Mouse (Mus musculus) olfactory bulb, adult 2 months (tissue): ENCODE measurements around the gene Anapc15. TPM values are rescaled to one million over a fixed set of nuclear protein-coding genes. Genes with fewer than 3 reads are reported as not detected.
A peak's percentile ranks its signal among the peaks of the same experiment; 100 is the strongest.

Experiments used
- H3K27ac ChIP-seq: fragments of 200-500 bp; 2 replicates; pipeline ENCODE4 v1.5.1; 2012; ENCODE audit warnings: low read depth, low read length; ENCODE audit not compliant: insufficient read depth
- H3K4me1 ChIP-seq: fragments of 200-500 bp; 2 replicates; pipeline ENCODE4 v1.6.1; 2012; ENCODE audit warnings: low read length; ENCODE audit not compliant: control insufficient read depth, insufficient read depth
- H3K4me3 ChIP-seq: fragments of 200-500 bp; 2 replicates; pipeline ENCODE4 v1.5.1; 2012; ENCODE audit warnings: mild to moderate bottlenecking, low read depth, low read length, moderate library complexity; ENCODE audit not compliant: insufficient read depth
- CTCF ChIP-seq: fragments of 200-500 bp; IDR thresholded peaks from 2 replicates; pipeline ENCODE4 v1.5.1; 2012; ENCODE audit warnings: low read depth, mild to moderate bottlenecking, low read length, moderate library complexity; ENCODE audit not compliant: insufficient read depth
- POLR2A ChIP-seq: fragments of 200-500 bp; IDR thresholded peaks from 2 replicates; pipeline ENCODE4 v1.6.1; 2012; ENCODE audit warnings: mild to moderate bottlenecking, low read depth, low read length, moderate library complexity; ENCODE audit not compliant: insufficient read depth
- WGBS: fragments of 180-500 bp; shearing (Covaris S2); methylation state at CpG from one replicate; pipeline ENCODE4 v1.1.7; 2018; 5-methylcytosine and 5-hydroxymethylcytosine counted together
- polyA plus RNA-seq: library from polyadenylated mRNA; stranded (reverse); fragments of >200 nt; gene quantifications from 2 replicates; pipeline ENCODE4 v1.2.4, GENCODE M21; 2012; ENCODE audit warnings: low replicate concordance; ENCODE audit not compliant: missing spikeins, insufficient read depth, insufficient read length

Gene Anapc15
- polyA plus RNA-seq, 1 experiment = not detected

- H3K4me1 ChIP-seq = peaks cover 8% of the 10 kb centered on the region; the same call in 1 of the 2 replicates
- 96% methylated on average over 4 of the region's 4 CpGs for WGBS
- H3K27ac ChIP-seq = no peak overlapping the region
- H3K4me3 ChIP-seq = no peak overlapping the region
- TF ChIP-seq CTCF = no peak
- no peak for TF ChIP-seq POLR2A
Observed at GRCm38 (mm10) chr7:101832372-101832771, 31.1 kb upstream of the Anapc15 start.

- WGBS = 85% methylated on average over 5 of the region's 5 CpGs
- Histone ChIP-seq H3K27ac (no peak overlapping the region), H3K4me1 (peaks cover 10% of the 10 kb centered on the region; the same call in 1 of the 2 replicates), H3K4me3 (no peak overlapping the region)
- TF ChIP-seq POLR2A = no peak
- TF ChIP-seq CTCF = no peak
Observed at GRCm38 (mm10) chr7:101833352-101833751, 30.2 kb upstream of the Anapc15 start.

DNA sequence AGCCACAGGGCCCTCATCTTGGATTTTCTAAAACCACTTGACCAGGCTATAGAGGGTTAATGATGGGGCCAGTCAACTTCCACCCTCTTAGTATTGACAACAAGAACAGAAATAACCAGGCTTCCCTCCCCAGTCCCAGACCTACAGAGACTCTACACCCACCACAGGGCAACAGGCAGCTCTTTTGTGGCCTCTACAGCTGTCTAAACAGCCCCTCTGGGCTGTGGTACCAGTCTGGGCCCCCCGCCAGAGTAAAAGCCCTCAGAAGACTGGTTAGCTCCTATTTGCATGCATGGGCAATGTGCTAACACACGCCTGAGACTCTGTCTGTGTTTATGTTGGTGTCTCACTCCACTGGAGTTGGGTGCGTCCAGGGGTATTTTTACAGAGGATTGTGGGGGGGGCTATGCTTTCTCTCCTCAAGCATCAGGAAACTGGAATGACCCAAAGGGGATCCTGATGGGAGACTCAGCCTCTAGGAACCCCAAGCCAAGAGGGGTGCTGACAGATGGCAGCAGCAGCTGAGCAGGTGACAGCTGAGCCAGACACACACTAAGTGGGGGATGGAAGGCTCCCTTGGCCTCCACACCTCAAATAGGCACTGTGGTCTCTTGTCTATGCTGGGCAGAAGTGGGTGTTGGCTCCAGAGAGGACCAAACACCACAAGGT is 29.5 kb upstream of the Anapc15 start:
- WGBS = 67% methylated on average over 3 of the region's 3 CpGs
- H3K4me3 ChIP-seq = no peak overlapping the region
- TF ChIP-seq POLR2A = no peak
- H3K27ac ChIP-seq = no peak overlapping the region
- peaks cover 12% of the 10 kb centered on the region for H3K4me1 ChIP-seq

- Histone ChIP-seq H3K4me1 (peaks cover 12% of the 10 kb centered on the region), H3K27ac (no peak overlapping the region), H3K4me3 (no peak overlapping the region)
- TF ChIP-seq CTCF (no peak), POLR2A (no peak)
- WGBS = 72% methylated on average over 3 of the region's 3 CpGs
Observed at GRCm38 (mm10) chr7:101834903-101835302, 28.6 kb upstream of the Anapc15 start.

DNA sequence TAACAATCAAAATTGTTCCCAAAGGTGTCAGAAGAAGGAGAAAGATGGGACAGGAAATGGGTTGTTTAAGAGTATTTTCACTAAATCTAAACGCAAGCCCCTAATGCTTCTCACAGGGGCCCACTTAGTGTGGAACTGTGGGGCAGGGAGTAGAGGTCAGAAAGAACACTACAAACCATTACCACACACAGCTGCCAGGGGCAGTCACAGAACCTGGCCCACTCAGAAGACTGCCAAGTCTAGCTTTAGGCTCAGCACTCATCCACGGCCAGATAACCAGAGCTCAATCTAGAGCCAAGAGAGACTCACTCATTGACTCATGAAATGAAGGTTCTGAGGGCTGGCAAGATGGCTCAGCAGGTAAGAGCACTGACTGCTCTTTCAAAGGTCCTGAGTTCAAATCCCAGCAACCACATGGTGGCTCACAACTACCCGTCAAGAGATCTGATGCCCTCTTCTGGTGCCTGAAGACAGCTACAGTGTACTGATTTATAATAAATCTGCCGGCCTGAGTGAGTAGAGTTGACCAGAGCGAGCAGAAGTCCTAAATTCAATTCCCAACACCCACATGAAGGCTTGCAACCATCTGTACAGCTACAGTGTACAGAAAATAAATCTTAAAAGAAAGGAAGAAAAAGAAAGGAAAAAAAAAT is 27.9 kb upstream of the Anapc15 start:
- no peak overlapping the region for H3K27ac ChIP-seq
- peaks cover 12% of the 10 kb centered on the region for H3K4me1 ChIP-seq
- WGBS = 50% methylated on average over 5 of the region's 5 CpGs

GRCm38 (mm10) chr7:101836271-101837153 is 27.0 kb upstream of the Anapc15 start:
- Histone ChIP-seq H3K4me3 (peak overlapping the region; percentile 64), H3K27ac (peak overlapping the region; percentile 61), H3K4me1 (peaks cover 12% of the 10 kb centered on the region)
- WGBS = under 1% methylated on average over 62 of the region's 63 CpGs
- TF ChIP-seq POLR2A (no peak), CTCF (no peak)

More for the DNA sequence above, 27.9 kb upstream of the Anapc15 start:
- TF ChIP-seq CTCF (no peak), POLR2A (no peak)
- no peak overlapping the region for H3K4me3 ChIP-seq

DNA sequence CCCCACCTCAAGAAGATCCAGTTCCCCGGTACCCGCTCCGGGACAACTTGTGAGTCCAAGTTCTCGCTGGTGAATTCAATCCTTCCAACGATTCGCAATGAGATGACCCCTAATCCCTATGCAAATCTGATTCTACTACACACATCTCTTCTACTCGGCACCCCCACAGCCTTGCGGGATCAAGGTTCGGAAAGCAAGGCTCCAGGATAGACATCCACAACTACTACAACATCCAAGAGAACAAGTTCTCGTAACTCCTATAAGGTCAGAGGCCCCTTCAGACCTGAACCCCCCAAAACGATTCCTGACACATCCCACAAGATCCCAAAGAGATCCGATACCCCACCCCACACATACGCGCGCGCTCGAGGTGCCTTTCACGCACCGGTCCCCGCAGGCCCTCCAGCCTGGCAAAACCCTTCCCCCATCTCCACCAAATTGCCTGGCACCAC is 26.3 kb upstream of the Anapc15 start:
- TF ChIP-seq CTCF = no peak
- TF ChIP-seq POLR2A = no peak
- WGBS = under 1% methylated on average over 20 of the region's 20 CpGs
- peaks cover 12% of the 10 kb centered on the region for H3K4me1 ChIP-seq
- peak overlapping the region; percentile 64 for H3K4me3 ChIP-seq
- peak overlapping the region; percentile 10 for H3K27ac ChIP-seq

DNA sequence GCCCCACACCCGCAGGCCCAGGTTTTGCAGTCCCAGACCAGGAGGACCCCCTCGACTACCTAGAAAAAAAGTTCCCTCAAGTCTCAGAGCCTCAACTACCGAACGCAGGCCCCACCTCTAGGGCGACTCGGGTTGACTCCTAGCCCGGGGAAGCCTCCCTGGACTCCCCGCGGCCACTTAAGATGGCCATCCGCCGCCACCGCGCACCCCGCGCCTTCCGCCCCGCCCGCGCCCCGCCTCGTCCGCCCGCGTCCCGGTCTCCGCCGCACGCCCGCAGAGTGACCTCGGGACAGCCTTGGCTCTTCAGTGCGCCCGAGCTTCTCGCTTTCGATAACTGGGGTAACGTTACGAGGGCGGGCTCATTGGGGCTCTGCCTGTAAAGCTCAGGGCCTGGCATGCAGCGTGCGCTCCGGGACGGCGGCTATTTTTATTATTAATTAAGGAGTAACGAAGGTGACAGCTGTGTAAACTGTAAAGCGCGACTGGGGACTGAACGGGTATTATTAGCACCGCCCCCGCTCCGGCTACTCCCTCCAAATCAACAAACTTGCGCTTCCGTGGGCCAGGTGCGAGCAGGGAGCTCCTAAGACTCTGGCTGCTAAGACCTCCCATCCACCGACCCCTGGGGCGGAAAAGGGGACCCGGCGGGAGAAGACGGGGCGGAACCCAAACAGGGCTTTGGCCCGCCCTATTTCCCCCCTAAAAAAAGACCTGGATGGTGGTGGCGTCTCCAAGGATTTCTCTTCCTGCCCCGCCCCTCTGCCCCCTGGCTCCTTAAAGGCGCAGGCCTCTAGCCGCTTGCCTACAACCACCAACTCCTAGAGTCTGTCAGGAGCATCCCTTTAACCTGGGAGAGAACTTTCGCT is 25.7 kb upstream of the Anapc15 start, which contains the start of gene Inppl1:
Gene Inppl1 (minus strand): TSS at position 624 of the 866 bp plus-strand sequence.
- peak within 1 kb of the TSS; percentile 64 for H3K4me3 ChIP-seq

More for the DNA sequence above, 25.7 kb upstream of the Anapc15 start, which contains the start of gene Inppl1:
- H3K27ac ChIP-seq = peak within 1 kb of the TSS; percentile 10
- peaks cover 12% of the 10 kb centered on the region for H3K4me1 ChIP-seq
- under 1% methylated on average over 64 of the region's 64 CpGs for WGBS
- TF ChIP-seq POLR2A (no peak), CTCF (no peak)
